Mouse (Mus musculus) midbrain, embryonic 15.5 days (tissue): ENCODE measurements around the gene Rab11fip4. TPM values are rescaled to one million over a fixed set of nuclear protein-coding genes. Genes with fewer than 3 reads are reported as not detected.

Experiments used
- ATAC-seq: fragments of 200-750 bp; cut with Nextera tagmentation; replicated peaks from 2 replicates; pipeline ENCODE4 v1.8.0; 2017; ENCODE audit warnings: moderate TSS enrichment
- H3K27ac ChIP-seq: fragments of 300-500 bp; sonication (generic); 2 replicates; pipeline ENCODE4 v1.5.1; 2015; ENCODE audit warnings: mild to moderate bottlenecking, inconsistent platforms
- H3K27me3 ChIP-seq: fragments of 300-500 bp; sonication (generic); replicated peaks from 2 replicates; pipeline ENCODE4 v1.6.1; 2015; ENCODE audit warnings: inconsistent platforms
- H3K36me3 ChIP-seq: fragments of 300-500 bp; sonication (generic); replicated peaks from 2 replicates; pipeline ENCODE4 v1.6.1; 2015; ENCODE audit warnings: inconsistent platforms
- H3K4me1 ChIP-seq: fragments of 300-500 bp; sonication (generic); 2 replicates; pipeline ENCODE4 v1.6.1; 2015; ENCODE audit warnings: inconsistent platforms
- H3K4me2 ChIP-seq: fragments of 300-500 bp; sonication (generic); 2 replicates; pipeline ENCODE4 v1.6.1; 2015; ENCODE audit warnings: inconsistent platforms, mild to moderate bottlenecking, moderate library complexity
- H3K4me3 ChIP-seq: fragments of 300-500 bp; sonication (generic); 2 replicates; pipeline ENCODE4 v1.5.1; 2015; ENCODE audit warnings: mild to moderate bottlenecking, inconsistent platforms
- H3K9ac ChIP-seq: fragments of 300-500 bp; sonication (generic); 2 replicates; pipeline ENCODE4 v1.6.1; 2015; ENCODE audit warnings: mild to moderate bottlenecking, inconsistent platforms
- H3K9me3 ChIP-seq: fragments of 300-500 bp; sonication (generic); 2 replicates; pipeline ENCODE4 v1.6.1; 2016; ENCODE audit warnings: inconsistent platforms
- WGBS: fragments of 180-500 bp; shearing (Covaris S2); methylation state at CpG from one replicate; pipeline ENCODE4 v1.1.7; 2015; ENCODE audit warnings: mixed read lengths; 5-methylcytosine and 5-hydroxymethylcytosine counted together
- polyA plus RNA-seq: library from polyadenylated mRNA; unstranded; fragments of >200 nt; fragmentation: Nextera tagmentation; extraction: Ambion mirVana; gene quantifications from 2 replicates; pipeline ENCODE4 v1.2.1, GENCODE M21; 2015

Gene Rab11fip4
- polyA plus RNA-seq, 1 experiment from 2014 or later = 32.9 TPM

DNA sequence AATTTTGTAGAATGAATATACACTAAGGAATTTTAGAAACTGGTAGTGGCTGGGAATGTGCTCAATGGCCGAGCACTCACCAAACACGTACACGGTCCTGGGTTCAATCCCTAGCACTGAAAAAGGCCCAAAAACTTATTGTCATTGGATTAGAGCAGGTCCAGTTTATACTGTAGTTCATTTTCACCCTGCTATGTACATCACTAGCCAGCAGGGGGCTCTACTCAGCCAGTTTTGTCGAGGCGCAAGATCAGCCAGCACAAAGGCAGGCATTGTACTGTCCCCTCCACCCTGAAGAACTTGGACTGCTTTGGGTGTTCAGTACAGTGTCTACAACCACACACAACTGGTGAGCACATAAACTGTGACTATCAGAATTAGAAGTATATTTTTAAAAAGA is 6.8 kb upstream of the Rab11fip4 start:
- Histone ChIP-seq H3K36me3 (no peaks in the 10 kb centered on the region; the same call in 1 of the 2 replicates), H3K27ac (no peak overlapping the region), H3K9ac (no peak overlapping the region), H3K27me3 (no peaks in the 10 kb centered on the region), H3K4me2 (no peak overlapping the region), H3K4me3 (no peak overlapping the region), H3K4me1 (no peaks in the 10 kb centered on the region), H3K9me3 (no peaks in the 10 kb centered on the region)
- WGBS = 3% methylated on average over 5 of the region's 5 CpGs
- peak; percentile 84 for ATAC-seq

- WGBS = 61% methylated on average over 14 of the region's 14 CpGs
- peaks cover 36% of the 10 kb centered on the region for H3K4me1 ChIP-seq
- H3K36me3 ChIP-seq = no peaks in the 10 kb centered on the region
- no peaks in the 10 kb centered on the region for H3K27me3 ChIP-seq
- H3K9ac ChIP-seq = no peak overlapping the region
- no peaks in the 10 kb centered on the region for H3K9me3 ChIP-seq
- H3K27ac ChIP-seq = no peak overlapping the region
- H3K4me2 ChIP-seq = no peak overlapping the region
- ATAC-seq = no peak
- H3K4me3 ChIP-seq = no peak overlapping the region
Measured at GRCm38 (mm10) chr11:79589317-79590075, 1.5 kb upstream of the Rab11fip4 start.

DNA sequence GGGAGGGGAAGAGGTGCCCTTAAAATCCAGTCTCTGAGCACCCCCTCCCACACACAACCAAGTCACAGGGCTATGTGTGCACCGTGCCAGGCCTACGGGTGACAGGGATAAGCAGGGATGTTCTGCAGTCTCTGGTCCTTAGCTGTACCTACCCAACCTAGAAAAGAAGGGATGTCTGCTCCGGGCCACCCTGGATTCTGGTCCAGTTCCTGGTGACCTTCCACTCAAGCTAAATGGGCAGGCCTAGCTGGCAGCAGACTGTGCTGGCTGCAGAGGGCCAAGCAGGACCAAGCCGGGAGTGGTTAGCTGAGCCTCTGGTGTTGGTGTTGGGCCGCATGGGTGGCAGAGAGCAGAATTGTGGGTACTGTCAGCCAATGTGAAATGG is 571 bp downstream of the Rab11fip4 start:
- Histone ChIP-seq H3K4me1 (peaks cover 46% of the 10 kb centered on the region), H3K4me3 (peak overlapping the region; percentile 83), H3K9ac (peak overlapping the region; percentile 87), H3K27ac (peak overlapping the region; percentile 90), H3K27me3 (no peaks in the 10 kb centered on the region), H3K4me2 (peak overlapping the region; percentile 73), H3K36me3 (no peaks in the 10 kb centered on the region), H3K9me3 (no peaks in the 10 kb centered on the region)
- whole genome bisulfite sequencing = 9% methylated on average over 5 of the region's 5 CpGs
- peak; percentile 56 for ATAC-seq

GRCm38 (mm10) chr11:79593495-79593894 is 2.5 kb downstream of the Rab11fip4 start:
- H3K4me3 ChIP-seq = peak overlapping the region; percentile 83
- H3K27ac ChIP-seq = no peak overlapping the region
- WGBS = 28% methylated on average over 11 of the region's 11 CpGs
- peak overlapping the region; percentile 87; the same call in 1 of the 2 replicates for H3K9ac ChIP-seq
- H3K4me1 ChIP-seq = peaks cover 46% of the 10 kb centered on the region
- peak overlapping the region; percentile 73 for H3K4me2 ChIP-seq
- no peaks in the 10 kb centered on the region for H3K9me3 ChIP-seq
- no peak for ATAC-seq
- H3K36me3 ChIP-seq = no peaks in the 10 kb centered on the region
- no peaks in the 10 kb centered on the region for H3K27me3 ChIP-seq

GRCm38 (mm10) chr11:79610454-79610853 is 19.4 kb downstream of the Rab11fip4 start:
- Histone ChIP-seq H3K27ac (peak overlapping the region; percentile 56; the same call in 1 of the 2 replicates), H3K9ac (peak overlapping the region; percentile 16; the same call in 1 of the 2 replicates), H3K27me3 (no peaks in the 10 kb centered on the region), H3K36me3 (no peaks in the 10 kb centered on the region), H3K4me2 (0 out of 2 replicates have a peak overlapping the region, but pooled peaks have one; percentile 5), H3K4me1 (peaks cover 50% of the 10 kb centered on the region), H3K4me3 (no peak overlapping the region), H3K9me3 (no peaks in the 10 kb centered on the region)
- no peak for ATAC-seq
- 53% methylated on average over 2 of the region's 2 CpGs for WGBS

DNA sequence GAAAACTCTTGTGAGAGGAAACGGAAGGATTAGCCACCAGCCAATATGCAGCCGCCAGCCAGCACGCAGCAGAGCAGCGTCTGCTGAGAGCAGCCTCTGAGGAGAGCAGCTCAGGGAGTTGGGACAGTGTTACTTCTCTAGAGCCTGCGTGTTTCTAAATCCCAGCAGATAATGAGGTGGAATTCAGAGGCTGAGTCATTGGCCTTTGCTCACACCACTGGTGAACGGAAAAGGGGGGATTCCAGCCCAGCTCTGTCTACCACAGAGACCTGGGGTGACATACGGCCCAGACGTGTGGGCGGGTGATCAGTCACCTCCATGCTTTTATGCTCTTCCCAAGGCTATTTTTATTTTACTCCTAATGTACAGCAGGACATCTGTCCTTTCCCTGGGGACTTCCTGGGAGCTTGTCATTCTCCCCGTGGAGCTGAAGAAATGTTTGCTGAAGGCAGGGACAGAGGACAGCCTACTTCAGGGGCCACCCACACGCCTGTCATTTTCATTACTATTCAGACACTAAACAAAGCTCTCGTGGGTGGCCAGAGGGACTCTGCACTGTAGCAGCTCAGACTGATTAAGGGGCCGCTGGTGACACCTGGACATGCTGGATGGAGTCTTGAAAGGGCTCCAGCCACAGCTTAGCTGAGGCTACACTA is 20.1 kb downstream of the Rab11fip4 start:
- Histone ChIP-seq H3K4me1 (peaks cover 47% of the 10 kb centered on the region), H3K9ac (0 out of 2 replicates have a peak overlapping the region, but pooled peaks have one; percentile 5), H3K4me2 (0 out of 2 replicates have a peak overlapping the region, but pooled peaks have one; percentile 5), H3K4me3 (no peak overlapping the region), H3K9me3 (no peaks in the 10 kb centered on the region), H3K36me3 (no peaks in the 10 kb centered on the region), H3K27ac (peak overlapping the region; percentile 56; the same call in 1 of the 2 replicates), H3K27me3 (no peaks in the 10 kb centered on the region)
- peak; percentile 56; the same call in 1 of the 2 replicates for ATAC-seq
- 5% methylated on average over 13 of the region's 13 CpGs for WGBS

DNA sequence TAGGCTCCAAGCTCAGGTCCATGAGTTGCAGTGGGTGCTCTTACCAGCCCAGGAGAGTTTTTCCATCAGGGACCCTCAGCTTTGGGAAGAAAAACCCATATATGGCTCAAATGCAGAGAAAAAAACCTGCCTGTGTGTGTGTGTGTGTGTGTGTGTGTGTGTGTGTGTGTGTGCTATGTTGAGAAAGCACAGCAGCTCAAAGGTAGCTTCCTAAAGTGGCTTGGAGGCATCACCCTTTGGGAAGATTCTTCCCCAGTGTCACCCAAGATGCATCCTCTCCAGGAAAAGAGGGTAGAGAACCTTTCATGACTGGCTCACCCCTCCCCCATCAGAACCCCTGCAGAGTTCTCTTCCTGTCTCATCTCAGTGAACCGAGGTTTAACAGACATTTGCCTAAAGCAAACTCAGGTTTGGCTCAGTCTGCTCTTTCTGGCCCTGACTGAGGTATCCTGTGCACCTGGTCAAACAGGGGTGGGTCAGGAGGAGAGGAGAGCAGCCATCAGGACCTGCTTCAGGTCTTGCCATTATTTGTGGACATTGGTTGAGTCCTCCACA is 21.1 kb downstream of the Rab11fip4 start:
- H3K4me2 ChIP-seq = no peak overlapping the region
- no peak overlapping the region for H3K27ac ChIP-seq
- H3K9ac ChIP-seq = no peak overlapping the region
- H3K9me3 ChIP-seq = no peaks in the 10 kb centered on the region
- no peaks in the 10 kb centered on the region for H3K27me3 ChIP-seq
- no peak for ATAC-seq
- peaks cover 44% of the 10 kb centered on the region for H3K4me1 ChIP-seq
- WGBS = 0% methylated on average over 1 of the region's 1 CpGs
- no peak overlapping the region for H3K4me3 ChIP-seq
- no peaks in the 10 kb centered on the region for H3K36me3 ChIP-seq

- Histone ChIP-seq H3K9ac (no peak overlapping the region), H3K9me3 (no peaks in the 10 kb centered on the region), H3K4me1 (peaks cover 40% of the 10 kb centered on the region), H3K4me2 (no peak overlapping the region), H3K27me3 (no peaks in the 10 kb centered on the region), H3K27ac (no peak overlapping the region), H3K36me3 (no peaks in the 10 kb centered on the region), H3K4me3 (no peak overlapping the region)
- no peak for ATAC-seq
- WGBS = 24% methylated on average over 3 of the region's 3 CpGs
Measured at GRCm38 (mm10) chr11:79613084-79613483, 22.1 kb downstream of the Rab11fip4 start.

GRCm38 (mm10) chr11:79613711-79614110 is 22.7 kb downstream of the Rab11fip4 start:
- WGBS = 61% methylated on average over 4 of the region's 4 CpGs
- Histone ChIP-seq H3K36me3 (no peaks in the 10 kb centered on the region), H3K9me3 (no peaks in the 10 kb centered on the region), H3K27me3 (no peaks in the 10 kb centered on the region), H3K27ac (no peak overlapping the region), H3K4me3 (no peak overlapping the region), H3K4me2 (no peak overlapping the region), H3K4me1 (peaks cover 35% of the 10 kb centered on the region), H3K9ac (no peak overlapping the region)
- no peak for ATAC-seq

DNA sequence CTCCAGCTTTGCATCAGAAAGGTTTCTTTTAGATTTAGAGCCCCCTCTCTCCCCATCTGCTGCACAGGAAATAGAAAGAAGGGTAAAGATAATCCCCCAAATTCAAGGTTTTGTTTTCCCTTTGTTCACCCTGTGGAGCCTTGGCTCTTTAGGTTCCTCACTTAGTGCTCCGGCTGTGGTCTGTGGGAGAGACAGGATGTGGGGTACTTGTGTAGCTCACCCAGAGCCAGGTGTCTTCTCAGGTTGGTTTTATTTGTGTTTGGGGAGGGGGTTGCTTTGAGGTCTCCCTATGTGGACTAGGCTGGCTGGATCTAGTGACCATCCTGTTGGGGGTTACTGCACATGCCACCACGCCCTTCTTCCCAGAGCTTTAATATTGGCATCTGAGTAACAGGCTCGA is 23.9 kb downstream of the Rab11fip4 start:
- Histone ChIP-seq H3K9ac (no peak overlapping the region), H3K4me3 (no peak overlapping the region), H3K36me3 (no peaks in the 10 kb centered on the region), H3K27me3 (no peaks in the 10 kb centered on the region), H3K27ac (no peak overlapping the region), H3K4me2 (no peak overlapping the region), H3K9me3 (no peaks in the 10 kb centered on the region), H3K4me1 (peaks cover 28% of the 10 kb centered on the region)
- WGBS = 85% methylated on average over 3 of the region's 3 CpGs
- ATAC-seq = no peak

- H3K4me3 ChIP-seq = no peak overlapping the region
- no peak overlapping the region for H3K4me2 ChIP-seq
- no peaks in the 10 kb centered on the region for H3K36me3 ChIP-seq
- ATAC-seq = no peak
- H3K9me3 ChIP-seq = no peaks in the 10 kb centered on the region
- WGBS = 67% methylated on average over 5 of the region's 5 CpGs
- H3K4me1 ChIP-seq = peaks cover 21% of the 10 kb centered on the region
- no peak overlapping the region for H3K9ac ChIP-seq
- no peaks in the 10 kb centered on the region for H3K27me3 ChIP-seq
- no peak overlapping the region for H3K27ac ChIP-seq
Measured at GRCm38 (mm10) chr11:79615871-79616270, 24.9 kb downstream of the Rab11fip4 start.

GRCm38 (mm10) chr11:79617991-79618390 is 27.0 kb downstream of the Rab11fip4 start:
- Histone ChIP-seq H3K36me3 (peaks cover 4% of the 10 kb centered on the region; the same call in 1 of the 2 replicates), H3K9me3 (no peaks in the 10 kb centered on the region), H3K27me3 (no peaks in the 10 kb centered on the region), H3K4me3 (no peak overlapping the region), H3K4me1 (peaks cover 4% of the 10 kb centered on the region; the same call in 1 of the 2 replicates), H3K9ac (no peak overlapping the region), H3K4me2 (no peak overlapping the region), H3K27ac (no peak overlapping the region)
- WGBS = 90% methylated on average over 8 of the region's 8 CpGs
- ATAC-seq = no peak
